Mouse (Mus musculus) kidney, postnatal 4 days (tissue): Measurements from ENCODE around the gene Spsb1.

ENCODE experiments used
- DNase-seq, 2 experiments: peaks; one replicate each; pipeline ENCODE4 v3.0.0; 2021; ENCODE audit warnings: mixed read lengths in 2 of 2

The Spsb1 gene

DNA sequence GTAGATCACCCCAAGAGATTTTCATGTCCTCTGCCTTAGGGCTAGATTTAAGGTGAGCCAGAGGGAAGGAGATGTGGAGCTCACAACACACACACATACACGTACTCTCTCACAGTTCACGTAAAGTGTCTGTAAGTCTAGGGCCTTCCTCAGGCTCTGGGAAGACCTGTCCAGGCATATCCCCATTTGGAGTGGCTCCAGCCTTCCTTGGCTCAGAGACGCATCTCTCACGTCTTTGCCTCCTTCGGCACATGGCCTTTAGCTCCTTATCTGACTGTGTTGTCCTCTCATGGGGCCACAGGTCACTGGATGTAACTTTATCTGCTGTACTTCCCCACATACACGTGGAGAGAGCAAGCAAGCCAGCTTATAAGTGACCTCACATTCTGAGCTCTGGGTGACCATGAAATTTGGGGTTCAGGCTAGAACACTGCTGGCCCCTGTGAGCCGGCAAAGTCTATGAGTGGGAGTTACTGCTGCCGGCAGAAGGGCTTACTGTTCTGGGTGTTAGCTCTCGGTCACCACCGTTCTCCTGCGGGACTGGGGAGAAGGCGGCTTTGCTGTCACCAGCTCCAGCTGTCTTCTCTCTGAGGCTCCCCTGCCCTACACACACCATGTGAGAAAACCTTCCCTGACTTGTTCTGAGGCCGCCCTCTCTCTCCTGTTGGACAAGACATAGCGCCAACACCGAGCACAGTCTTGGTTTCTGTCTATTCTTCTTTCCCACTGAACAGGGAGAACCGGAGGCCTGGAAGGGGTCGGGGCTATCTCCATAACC is 72.5 kb downstream of the Spsb1 start:
- DNase-seq = no peak

DNA sequence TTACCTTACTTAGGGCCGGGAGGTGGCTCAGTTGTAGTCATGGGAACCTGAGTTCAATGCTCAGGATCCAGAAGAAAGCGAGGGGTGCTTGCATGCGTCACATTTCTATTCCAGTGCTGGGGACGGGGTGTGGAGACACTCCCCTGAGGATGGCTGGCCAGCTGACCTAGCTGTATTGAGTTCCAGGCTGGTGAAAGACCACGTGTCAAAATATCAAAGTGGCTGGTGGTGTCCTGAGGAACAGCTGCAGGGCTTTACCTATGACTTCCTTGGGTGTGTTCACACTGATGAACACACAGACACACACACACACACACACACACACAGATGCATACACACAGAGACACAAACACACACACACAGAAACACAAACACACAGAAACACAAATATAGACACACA is 73.9 kb downstream of the Spsb1 start:
- DNase-seq = no peak

DNA sequence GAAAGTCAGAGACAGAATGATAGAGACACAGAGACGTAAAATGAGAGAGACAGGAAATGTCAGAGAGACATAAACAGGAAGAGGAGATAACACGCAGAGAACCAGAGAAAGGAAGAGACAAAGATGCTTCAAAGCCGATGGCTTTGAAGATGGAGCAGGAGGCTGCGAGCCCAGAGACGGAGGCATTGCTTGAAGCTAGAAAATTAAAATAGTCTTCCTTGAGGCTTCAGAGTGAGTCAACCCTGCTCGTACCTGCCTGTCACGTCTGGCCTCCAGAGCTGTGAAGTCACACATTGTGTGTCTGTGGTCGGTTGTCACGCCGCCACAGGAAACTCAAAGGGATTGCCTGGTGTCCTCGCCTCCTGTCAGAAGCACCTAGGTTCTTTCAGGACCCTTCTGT is 74.9 kb downstream of the Spsb1 start:
- DNase-seq = no peak

DNA sequence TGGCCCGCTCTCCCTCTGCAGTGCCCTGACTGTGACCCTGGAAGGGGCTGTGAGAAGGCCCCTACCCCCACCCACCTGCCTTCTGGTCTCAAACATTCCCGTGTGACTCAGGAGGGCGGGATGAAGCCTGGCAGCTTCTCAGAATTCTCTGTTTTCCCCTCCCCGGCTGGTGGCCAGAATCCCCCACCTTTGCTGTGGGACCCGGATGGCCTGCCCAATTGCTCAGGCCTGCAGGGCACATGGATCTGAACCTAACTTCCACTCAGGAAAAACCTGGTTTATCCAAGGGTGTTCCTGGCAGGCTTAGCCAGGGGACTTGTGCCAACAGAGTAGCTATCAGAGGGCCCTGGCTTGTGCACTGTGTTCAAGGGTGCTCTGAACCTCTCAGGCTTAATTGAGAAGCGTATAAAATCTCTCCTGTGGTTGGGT is 76.8 kb downstream of the Spsb1 start:
- DNase-seq = peak in 1 of 2 experiments; percentile 57

GRCm38 (mm10) chr4:149877202-149877601 is 77.6 kb downstream of the Spsb1 start:
- peak in 1 of 2 experiments; percentile 51 for DNase-seq

- peak; percentile 79 to 83 for DNase-seq
Observed at GRCm38 (mm10) chr4:149876761-149877160, 78.1 kb downstream of the Spsb1 start.

GRCm38 (mm10) chr4:149875986-149876501 is 78.8 kb downstream of the Spsb1 start:
- DNase-seq = no peak

DNA sequence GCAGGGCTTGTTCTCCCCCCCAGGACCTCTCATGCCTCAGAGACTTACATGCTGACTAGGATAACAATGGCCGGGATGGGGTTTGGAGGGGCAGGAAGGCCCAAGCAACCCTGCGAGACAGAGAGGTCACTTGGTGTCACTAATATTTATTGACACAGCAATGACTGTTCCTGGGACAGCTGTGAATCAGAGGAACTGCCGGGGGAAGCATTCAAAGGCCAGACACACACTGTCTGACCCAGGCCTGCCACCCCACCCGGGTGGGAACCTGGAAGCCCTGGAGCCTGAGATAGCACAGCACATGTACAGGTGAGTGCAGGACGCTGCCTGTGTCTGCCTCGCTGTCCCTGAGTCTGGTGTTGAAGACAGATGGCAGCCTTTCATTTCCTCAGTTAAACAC is 79.5 kb downstream of the Spsb1 start:
- no peak for DNase-seq

DNA sequence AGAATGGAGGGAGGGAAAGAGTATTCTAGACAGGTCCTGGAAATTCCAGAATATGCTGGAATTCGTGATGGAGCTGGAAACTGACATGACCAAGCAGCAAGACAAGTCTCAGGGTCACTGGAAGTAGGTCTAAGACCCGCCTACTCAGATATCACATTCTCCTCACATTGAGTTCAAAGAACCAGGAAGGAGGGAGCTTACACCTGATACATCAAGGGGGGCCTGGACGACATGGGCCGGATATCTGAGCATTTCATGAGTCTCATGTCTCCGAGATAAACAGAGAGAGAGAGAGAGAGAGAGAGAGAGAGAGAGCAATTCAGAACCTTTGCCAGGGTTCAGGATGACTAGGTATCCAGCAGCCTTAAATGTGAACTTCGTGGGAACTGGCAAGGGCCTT is 82.6 kb downstream of the Spsb1 start:
- no peak for DNase-seq

DNA sequence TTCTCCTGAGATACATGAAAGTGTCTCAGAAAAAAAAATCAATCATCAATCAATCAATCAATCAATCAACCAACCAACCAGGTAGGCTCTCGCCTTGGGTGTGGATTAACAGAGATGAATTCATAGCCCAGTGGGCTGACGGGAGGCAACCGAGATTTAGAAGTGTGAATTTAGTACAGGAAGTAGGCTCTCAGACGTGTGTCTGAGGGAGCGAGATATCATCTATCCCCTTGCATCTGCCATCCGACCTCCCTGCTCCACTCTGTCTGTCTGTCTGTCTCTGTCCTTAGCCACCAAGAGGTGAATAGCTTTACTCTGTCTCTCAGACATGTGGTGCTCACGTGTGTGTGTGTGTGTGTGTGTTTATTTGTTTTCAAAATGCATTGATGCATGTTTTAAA is 83.3 kb downstream of the Spsb1 start:
- DNase-seq = no peak

GRCm38 (mm10) chr4:149871014-149871413 is 83.8 kb downstream of the Spsb1 start:
- DNase-seq = peak; percentile 48 to 56

- no peak for DNase-seq
Observed at GRCm38 (mm10) chr4:149870412-149870811, 84.4 kb downstream of the Spsb1 start.

GRCm38 (mm10) chr4:149868725-149869124 is 86.1 kb downstream of the Spsb1 start:
- peak in 1 of 2 experiments; percentile 53 for DNase-seq

GRCm38 (mm10) chr4:149868009-149868408 is 86.8 kb downstream of the Spsb1 start:
- peak in 1 of 2 experiments; percentile 62 for DNase-seq

GRCm38 (mm10) chr4:149867351-149867750 is 87.5 kb downstream of the Spsb1 start:
- DNase-seq = no peak

DNA sequence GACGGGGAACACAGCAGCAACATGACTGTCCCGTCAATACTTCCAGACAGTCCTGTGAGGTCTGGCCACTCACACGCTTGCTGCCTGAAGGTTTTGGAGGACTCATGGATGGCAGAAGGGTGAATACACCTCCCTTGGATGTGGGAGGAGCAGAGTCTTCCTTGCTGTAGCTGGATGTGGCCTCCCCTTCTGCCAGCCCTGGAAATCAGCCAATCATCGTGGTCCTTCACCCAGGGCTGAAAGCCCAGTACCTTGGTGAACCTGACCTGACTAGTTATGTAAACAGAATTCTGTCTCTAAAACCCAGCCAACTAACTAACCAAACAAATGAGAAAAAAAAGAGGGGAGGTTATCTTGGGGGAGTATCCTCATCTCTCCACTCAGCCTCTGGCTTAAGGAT is 90.4 kb downstream of the Spsb1 start:
- DNase-seq = no peak

DNA sequence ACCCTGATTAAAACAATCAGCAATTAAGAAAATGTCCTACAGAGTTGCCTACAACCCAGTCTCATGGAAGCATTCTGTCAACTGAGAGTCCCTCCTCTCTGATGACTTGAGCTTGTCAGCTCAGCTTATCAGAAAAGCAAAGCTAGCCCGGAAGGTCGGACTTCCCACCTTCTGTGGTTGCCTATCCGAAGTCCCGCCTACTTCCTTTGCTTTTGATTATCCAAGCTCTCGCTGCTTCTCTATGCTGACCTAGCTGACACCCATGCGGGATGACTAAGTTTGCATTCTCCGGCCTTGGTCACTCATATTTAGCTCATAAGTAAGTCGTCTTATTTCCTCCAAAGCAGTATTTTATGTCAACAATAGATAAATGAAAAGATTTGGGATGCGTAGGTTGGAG is 91.3 kb downstream of the Spsb1 start:
- DNase-seq = no peak

GRCm38 (mm10) chr4:149860393-149860792 is 94.5 kb downstream of the Spsb1 start:
- DNase-seq = peak in 1 of 2 experiments; percentile 53

DNA sequence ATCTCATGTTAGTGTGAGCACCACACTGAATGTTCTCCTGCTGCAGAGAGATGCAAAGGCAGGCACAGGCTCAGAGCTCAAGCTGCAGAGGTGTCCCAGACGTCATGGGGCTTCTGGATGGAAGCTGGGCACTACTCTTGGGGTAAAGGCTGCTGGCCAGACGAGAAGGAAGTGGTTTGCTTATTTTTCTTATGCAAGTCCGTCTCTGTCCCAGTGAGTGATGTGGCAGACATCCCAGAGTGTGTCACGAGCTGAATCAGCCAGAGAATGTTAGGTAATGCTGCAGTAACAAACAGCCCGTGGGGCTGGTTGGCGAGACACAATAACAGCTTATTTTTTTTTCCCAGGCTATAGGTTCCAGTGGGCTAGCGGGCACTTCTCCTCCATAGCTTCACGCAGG is 96.3 kb downstream of the Spsb1 start:
- DNase-seq = no peak

DNA sequence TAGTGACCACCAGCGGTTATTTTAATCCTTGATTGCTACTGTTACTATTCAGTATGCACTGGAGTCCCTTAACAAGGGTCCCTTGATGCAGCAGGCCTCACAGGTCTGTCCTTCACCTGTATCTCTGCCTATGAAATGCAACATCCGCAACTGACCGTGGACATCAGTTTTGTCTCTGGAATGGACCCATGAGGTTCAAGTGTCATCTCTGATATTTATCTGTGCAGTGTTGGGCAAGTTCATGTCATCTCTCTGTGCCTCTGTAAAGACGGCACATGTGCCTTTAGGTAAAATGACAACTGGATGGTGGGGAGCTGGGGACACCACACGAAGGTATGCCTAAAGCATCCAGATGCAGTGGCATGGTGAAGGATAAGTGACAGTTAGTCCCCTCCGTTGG is 96.7 kb downstream of the Spsb1 start:
- no peak for DNase-seq

- no peak for DNase-seq
Observed at GRCm38 (mm10) chr4:149857688-149858087, 97.2 kb downstream of the Spsb1 start.

DNA sequence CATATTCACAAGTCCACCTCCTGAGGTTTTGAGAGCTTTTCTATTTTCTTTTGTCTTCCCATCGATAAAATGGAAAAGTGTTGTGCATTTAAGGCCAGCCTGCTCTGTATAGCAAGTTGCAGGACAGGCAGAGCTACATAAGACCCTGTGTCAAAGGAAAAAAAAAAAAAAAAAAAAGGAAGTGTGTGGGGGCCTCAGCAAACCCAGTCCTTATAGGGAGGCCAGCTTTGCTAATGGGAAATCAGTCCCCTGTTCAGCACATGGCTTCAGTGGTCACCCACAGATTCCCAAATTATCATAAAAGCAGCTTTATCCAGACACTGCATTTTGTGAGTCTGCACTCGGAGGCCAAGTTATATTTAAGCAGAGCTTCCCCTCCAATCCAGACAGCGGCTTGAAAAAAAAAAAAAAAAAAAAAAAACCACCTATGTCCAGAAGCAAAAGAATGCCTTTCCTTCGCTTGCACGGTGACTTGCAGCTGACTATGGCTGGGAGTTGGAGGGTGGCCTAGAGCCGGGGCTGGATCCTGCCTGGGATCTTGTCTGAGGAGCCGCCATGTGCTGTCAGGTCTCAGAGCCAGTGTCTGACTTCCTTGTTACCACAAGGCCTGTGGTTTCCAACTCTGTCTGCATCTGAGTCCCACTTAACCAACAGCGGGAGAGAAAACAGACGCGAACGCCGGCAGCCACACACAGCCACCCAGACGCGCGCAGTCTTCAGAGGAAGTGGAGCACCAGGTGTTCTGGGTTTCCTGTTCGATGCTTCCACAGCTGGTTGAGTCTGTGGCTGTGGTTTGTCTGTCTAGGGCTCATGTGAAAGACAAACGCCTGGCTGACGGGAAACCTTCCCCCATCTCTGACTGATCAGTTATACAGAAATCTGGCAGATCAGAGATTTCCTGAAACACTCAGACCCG is 98.7 kb downstream of the Spsb1 start:
- DNase-seq = peak; percentile 36 to 53

GRCm38 (mm10) chr4:149855180-149855891 is 99.5 kb downstream of the Spsb1 start:
- DNase-seq = no peak
